Mouse (Mus musculus): ENCODE results near the gene U2af2. TPM values are rescaled to one million over a fixed set of nuclear protein-coding genes. Genes with fewer than 3 reads are reported as not detected.
A peak's percentile ranks its signal among the peaks of the same experiment; 100 is the strongest.

U2af2 gene
- total RNA-seq, 2 experiments from 2014 or later = 136 to 145 TPM

DNA sequence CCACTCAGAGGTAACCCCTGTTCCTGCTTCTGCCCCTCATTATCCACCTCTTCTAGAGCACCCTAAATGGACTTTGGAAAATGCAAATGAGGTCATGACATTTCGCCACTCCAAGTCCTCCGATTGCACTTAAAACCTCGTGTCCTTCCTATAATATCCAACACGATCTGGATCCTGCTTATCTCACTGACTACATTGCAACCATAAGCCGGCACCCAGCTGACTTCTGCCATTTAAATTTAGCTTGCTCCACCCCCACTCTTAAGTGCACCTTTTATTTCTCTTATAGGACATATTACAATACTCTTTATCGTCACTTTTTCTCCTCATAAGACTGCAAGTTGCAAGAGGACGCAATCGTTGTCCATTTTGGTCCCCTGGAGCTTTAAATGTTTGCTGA lies 24.5 kb upstream of the U2af2 start:
- no peak for DNase-seq

GRCm38 (mm10) chr7:5038109-5038732 lies 23.7 kb upstream of the U2af2 start, which contains the start of gene Zfp784:
Zfp784 (minus strand) TSS chr7:5038446.
- DNase-seq = peak; percentile 95

DNA sequence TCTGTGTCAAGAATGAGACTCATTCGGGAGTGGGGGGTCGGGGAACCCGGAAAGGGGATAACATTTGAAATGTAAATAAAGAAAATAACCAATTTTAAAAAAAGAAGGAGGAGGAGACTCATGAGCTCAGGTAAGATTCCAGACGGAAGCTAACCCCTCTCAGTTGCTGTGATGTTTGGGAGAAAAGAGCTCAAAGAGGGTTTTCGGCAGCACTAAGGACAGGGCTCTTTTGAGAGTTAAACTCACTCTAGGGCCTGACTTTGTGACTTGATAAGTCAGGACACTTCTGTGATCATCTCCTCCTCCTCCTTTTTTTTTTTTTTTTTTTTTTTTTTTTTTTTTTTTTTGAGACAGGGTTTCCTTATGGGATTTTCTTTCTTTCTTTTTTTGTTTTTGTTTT lies 23.0 kb upstream of the U2af2 start:
- DNase-seq = no peak

DNA sequence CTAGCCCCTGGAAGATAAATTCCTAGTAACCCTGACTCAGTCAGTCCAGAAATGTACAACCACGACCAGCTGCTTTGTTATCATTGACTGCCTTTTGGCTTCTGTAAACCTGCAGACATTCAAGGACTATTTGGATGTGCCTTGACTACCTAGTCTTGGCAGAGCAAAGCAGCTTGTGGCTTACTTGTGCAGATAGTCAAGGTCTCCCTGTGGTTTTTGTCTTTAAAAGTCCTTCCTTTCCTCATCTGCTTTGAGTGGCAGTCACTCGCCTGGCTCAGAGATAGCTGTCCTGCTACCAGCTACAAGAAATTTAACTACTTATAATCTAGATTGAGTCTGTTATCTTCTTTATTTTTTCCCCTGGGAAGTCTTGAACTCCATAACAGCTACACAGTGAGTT lies 17.0 kb upstream of the U2af2 start:
- DNase-seq = no peak

DNA sequence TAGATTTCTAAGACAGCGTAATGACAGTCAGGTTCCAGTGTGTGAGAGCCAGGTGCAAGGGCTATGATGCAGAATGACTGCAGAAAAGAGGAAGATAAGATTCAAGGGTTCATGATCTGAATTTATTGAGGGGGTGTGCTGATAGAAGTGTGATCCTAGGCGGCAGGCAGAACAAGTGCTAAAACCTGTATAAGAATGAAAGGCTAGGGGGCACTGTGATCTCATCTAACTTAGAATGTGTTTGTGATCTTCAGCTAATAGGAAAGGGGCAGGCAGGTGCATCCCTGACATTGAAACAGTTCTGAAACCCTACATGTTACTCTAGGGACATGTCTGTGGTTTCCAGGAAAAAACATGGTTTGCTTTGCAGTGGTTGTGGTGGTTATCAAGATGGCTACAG lies 15.8 kb upstream of the U2af2 start:
- DNase-seq = no peak

DNA sequence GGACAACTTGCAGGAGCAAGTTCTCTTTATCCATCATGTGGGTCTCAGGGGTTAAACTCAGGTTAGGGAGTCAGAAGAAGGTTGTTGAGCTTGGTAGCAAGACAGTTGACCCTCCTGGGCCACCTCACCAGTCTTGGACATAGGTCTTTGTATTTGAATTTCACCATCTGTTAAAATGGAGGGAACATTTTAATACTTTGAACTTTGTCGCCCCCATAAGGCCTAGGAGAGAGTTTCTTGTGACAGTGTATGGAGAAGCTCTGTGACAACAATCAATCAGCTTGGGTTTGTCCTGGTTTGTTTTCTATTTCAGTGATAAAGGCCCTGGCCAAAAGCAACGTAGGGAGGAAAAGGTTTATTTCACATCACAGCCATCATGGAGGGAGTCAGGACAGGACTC lies 14.6 kb upstream of the U2af2 start:
- no peak for DNase-seq

GRCm38 (mm10) chr7:5051193-5052192 lies 10.4 kb upstream of the U2af2 start, which contains the start of gene Zfp580:
Zfp580 (plus strand) TSS chr7:5051538.
- peak; percentile 85 for DNase-seq

- no peak for DNase-seq
Observed at GRCm38 (mm10) chr7:5052438-5052837, 9.5 kb upstream of the U2af2 start.

DNA sequence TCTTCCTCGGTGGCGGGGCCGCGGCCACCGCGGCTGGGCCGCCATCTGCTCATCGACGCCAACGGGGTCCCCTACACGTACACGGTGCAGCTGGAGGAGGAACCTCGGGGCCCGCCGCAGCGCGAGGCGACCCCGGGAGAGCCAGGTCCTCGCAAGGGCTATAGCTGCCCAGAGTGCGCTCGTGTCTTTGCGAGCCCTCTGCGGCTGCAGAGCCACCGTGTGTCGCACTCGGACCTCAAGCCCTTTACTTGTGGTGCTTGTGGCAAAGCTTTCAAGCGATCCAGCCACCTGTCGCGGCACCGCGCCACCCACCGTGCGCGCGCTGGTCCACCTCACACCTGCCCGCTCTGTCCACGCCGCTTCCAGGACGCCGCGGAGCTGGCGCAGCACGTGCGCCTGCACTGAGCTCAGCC lies 9.0 kb upstream of the U2af2 start:
- no peak for DNase-seq

DNA sequence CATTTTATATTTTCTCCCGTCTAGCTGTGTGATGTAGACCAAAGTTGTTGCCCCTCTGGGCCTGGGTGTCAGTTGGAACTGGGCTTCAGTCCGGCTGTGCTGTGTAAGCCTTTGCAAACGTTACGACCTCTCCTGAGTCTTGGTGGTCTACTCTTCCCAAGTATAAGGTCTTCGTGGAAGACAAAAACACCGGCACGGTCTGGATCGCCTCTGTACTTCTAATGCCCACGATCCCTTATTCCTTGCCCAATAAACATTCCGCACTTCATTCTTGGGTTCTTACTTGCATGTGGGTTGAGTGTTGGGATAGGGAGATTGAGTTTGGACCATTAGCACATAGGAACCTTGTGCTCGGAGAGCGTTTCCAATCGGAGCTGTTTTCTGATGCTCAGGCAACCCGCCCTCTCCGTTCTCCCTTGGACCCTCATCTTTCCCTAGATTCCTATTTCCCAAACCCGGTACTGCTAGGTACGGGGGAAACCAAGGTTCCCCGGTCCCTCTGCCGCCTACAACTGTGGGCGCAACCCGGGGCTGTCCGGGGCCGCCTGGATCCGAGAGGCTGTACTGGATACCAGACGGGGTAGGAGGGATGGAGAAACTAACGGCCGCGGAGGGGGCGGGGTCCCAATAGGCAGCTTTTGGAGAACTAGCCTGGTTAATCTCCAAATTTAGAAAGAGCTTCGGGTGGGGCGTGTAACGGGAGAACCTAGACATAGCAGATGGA lies 8.3 kb upstream of the U2af2 start:
- no peak for DNase-seq

- DNase-seq = no peak
Observed at GRCm38 (mm10) chr7:5056651-5057263, 5.2 kb upstream of the U2af2 start.

GRCm38 (mm10) chr7:5057381-5057780 lies 4.6 kb upstream of the U2af2 start:
- no peak for DNase-seq

- DNase-seq = no peak
Observed at GRCm38 (mm10) chr7:5057804-5058203, 4.1 kb upstream of the U2af2 start.

DNA sequence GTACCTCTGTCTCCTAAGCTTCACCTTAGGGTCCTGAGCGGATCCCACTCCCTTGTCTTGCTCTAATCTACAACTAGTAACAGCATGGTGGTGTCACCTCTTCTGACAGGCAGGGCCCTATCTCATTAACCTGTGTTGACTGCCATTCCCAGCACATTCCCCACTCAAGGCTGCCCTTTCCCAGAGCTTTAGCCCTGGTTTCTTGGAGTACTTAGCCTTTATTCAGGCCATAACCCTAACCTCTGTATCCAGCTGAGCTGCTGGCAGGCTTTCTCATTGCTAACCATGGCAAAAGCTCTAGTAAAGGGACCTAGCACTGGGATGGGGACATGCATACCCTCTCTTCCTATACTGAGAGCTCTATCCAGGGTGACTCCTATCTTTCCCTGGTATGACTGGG lies 3.3 kb upstream of the U2af2 start:
- no peak for DNase-seq

DNA sequence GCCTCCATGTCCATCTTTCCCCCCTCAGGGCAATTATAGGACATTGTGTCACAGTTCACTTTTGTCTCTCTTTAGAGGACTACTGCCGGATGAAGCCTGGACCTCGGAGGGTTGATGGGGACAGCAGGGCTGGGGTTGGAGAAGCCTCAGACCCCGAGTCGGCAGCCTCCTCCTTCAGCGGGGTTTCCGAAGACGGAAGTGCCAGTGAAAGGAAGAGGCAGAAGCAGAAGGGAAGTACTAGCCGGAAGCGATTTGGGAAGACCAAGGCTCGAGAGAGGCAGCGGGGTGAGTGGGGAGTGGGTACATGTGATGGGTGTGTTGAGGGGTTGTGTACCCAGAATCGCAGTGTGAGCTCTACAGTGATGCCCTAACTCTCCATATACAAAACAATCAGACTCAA lies 2.5 kb upstream of the U2af2 start:
- DNase-seq = no peak

- peak; percentile 83 for DNase-seq
Observed at GRCm38 (mm10) chr7:5060239-5060731, 1.7 kb upstream of the U2af2 start.

- DNase-seq = peak; percentile 99
Observed at GRCm38 (mm10) chr7:5060944-5061773, 784 bp upstream of the U2af2 start.

- DNase-seq = peak; percentile 73
Observed at GRCm38 (mm10) chr7:5062360-5063001, 538 bp downstream of the U2af2 start.

- DNase-seq = no peak
Observed at GRCm38 (mm10) chr7:5064886-5065285, 2.9 kb downstream of the U2af2 start.

DNA sequence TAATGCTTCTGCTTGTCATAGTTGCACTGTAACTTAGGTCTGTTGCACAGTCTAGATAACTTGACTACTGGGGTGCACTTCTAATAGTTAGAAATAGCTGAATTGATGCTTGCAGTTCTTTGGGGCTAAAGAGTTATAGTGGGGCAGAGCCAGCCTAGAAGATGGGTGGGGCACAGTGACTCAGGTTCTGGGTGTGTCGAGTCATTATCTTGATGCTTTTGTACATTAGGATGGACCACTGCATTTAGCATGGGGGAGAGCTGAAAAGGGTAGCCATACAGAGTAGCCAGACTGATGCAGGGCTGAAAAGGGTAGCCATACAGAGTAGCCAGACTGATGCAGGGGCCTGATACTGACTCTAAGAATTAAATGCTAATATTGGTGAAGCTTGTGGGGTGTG lies 11.6 kb downstream of the U2af2 start:
- DNase-seq = no peak

DNA sequence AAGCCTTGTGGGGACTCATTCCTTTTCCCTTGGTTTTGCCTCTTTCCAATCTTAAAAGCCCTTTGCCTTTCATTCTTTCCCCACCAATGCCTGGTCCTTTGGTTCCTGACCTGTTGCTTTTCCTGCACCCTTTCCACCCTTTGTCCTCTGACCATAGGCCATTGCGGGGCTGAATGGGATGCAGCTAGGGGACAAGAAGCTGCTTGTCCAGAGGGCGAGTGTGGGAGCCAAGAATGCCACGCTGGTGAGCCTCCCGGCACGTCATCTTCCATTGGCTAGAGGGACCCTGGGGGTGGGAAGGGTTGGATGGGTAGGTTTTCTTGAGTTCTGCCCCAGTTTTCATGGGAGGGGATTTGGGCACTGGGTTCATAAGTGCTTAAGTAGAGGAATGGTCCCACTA lies 13.0 kb downstream of the U2af2 start:
- DNase-seq = no peak
